Mouse (Mus musculus): ENCODE results near the gene Xxylt1. TPM values are rescaled to one million over a fixed set of nuclear protein-coding genes. Genes with fewer than 3 reads are reported as not detected.

The Xxylt1 gene
- polyA plus RNA-seq, 1 experiment from 2014 or later, result 1.6 TPM

GRCm38 (mm10) chr16:30998048-30998447, 83.2 kb downstream of the Xxylt1 start:
- ATAC-seq (no peak), DNase-seq (no peak)
- Histone ChIP-seq H3K27ac (ENCODE audit: low read depth) (no peak overlapping the region), H3K27me3 (ENCODE audit: insufficient read depth, low read length) (no peaks in the 10 kb centered on the region), H3K4me3 (ENCODE audit: low read depth, low read length) (no peak overlapping the region), H3K4me1 (ENCODE audit: insufficient read depth) (peaks cover 10% of the 10 kb centered on the region), H3K9me3 (ENCODE audit: low read length) (no peaks in the 10 kb centered on the region), H3K4me2 (ENCODE audit: low read depth, low read length) (no peak overlapping the region), H3K36me3 (replicated peaks; ENCODE audit: insufficient read depth, low read length) (no peaks in the 10 kb centered on the region), H3K9ac (replicated peaks) (no peak overlapping the region)
- WGBS (ENCODE audit: insufficient replicate concordance), result 78% methylated on average over 2 of the region's 2 CpGs
- no peak for TF ChIP-seq EP300 (IDR thresholded peaks at IDR 0.05; ENCODE audit: low read depth)
- no peak for TF ChIP-seq CTCF (IDR thresholded peaks at IDR 0.05; ENCODE audit: low read depth)

GRCm38 (mm10) chr16:30995446-30995845, 85.8 kb downstream of the Xxylt1 start:
- Histone ChIP-seq H3K27me3 (ENCODE audit: insufficient read depth, low read length) (no peaks in the 10 kb centered on the region), H3K9ac (replicated peaks) (no peak overlapping the region), H3K4me3 (ENCODE audit: low read depth, low read length) (no peak overlapping the region), H3K9me3 (ENCODE audit: low read length) (no peaks in the 10 kb centered on the region), H3K4me2 (ENCODE audit: low read depth, low read length) (no peak overlapping the region), H3K27ac (ENCODE audit: low read depth) (no peak overlapping the region), H3K36me3 (replicated peaks; ENCODE audit: insufficient read depth, low read length) (no peaks in the 10 kb centered on the region), H3K4me1 (ENCODE audit: insufficient read depth) (peaks cover 10% of the 10 kb centered on the region)
- TF ChIP-seq CTCF (IDR thresholded peaks at IDR 0.05; ENCODE audit: low read depth) (no peak), EP300 (IDR thresholded peaks at IDR 0.05; ENCODE audit: low read depth) (no peak)
- ATAC-seq (no peak), DNase-seq (no peak)
- 18% methylated on average over 5 of the region's 5 CpGs for WGBS (ENCODE audit: insufficient replicate concordance)

DNA sequence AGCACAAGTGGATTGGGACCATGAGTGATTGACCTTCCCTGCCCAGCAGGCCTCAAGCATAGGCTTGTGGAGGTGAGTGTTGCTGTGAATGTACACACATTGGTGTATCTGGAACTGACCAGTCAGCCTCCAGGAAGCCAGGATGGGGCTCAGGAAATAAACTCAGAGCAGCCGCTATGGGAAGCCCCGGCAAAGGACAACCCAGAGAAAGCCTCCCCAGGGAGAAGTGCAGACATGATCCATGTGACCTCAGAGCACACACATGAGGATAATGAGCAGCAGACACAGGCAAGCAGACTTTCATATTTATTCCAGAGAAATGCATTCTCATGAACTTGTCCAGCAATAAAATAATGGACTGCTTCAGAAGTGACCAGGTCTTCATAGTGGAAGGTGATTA, 86.4 kb downstream of the Xxylt1 start:
- no peak for TF ChIP-seq CTCF (IDR thresholded peaks at IDR 0.05; ENCODE audit: low read depth)
- TF ChIP-seq EP300 (IDR thresholded peaks at IDR 0.05; ENCODE audit: low read depth), result no peak
- H3K27me3 ChIP-seq (ENCODE audit: insufficient read depth, low read length), result no peaks in the 10 kb centered on the region
- H3K36me3 ChIP-seq (replicated peaks; ENCODE audit: insufficient read depth, low read length), result no peaks in the 10 kb centered on the region
- peaks cover 10% of the 10 kb centered on the region for H3K4me1 ChIP-seq (ENCODE audit: insufficient read depth)
- no peak overlapping the region for H3K9ac ChIP-seq (replicated peaks)
- WGBS (ENCODE audit: insufficient replicate concordance), result 45% methylated on average over 2 of the region's 2 CpGs
- DNase-seq (no peak), ATAC-seq (no peak)
- 0 out of 2 replicates have a peak overlapping the region, but pooled peaks have one; percentile 4 for H3K27ac ChIP-seq (ENCODE audit: low read depth)
- no peak overlapping the region for H3K4me2 ChIP-seq (ENCODE audit: low read depth, low read length)
- H3K9me3 ChIP-seq (ENCODE audit: low read length), result no peaks in the 10 kb centered on the region
- H3K4me3 ChIP-seq (ENCODE audit: low read depth, low read length), result no peak overlapping the region

DNA sequence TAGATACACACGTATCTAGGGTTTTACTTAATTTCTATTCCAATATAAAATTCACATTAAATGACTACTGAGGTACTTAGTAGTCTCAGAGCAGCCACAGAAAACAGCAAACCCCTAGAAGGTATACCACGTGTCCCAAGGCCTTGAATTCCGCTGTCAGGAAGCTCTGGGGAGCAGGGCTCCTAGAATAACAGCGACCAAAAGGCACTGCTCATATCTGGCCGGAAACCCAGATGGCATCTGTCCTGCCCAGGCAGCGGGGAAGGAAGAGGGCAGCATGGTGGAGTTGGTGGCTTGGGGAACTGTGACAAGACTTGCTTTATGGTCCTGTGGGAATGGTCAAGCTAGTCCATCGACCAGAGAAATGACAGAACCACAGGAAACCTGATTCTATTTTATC, 86.9 kb downstream of the Xxylt1 start:
- 29% methylated on average over 7 of the region's 7 CpGs for WGBS (ENCODE audit: insufficient replicate concordance)
- DNase-seq (no peak), ATAC-seq (no peak)
- H3K27me3 ChIP-seq (ENCODE audit: insufficient read depth, low read length), result no peaks in the 10 kb centered on the region
- H3K36me3 ChIP-seq (replicated peaks; ENCODE audit: insufficient read depth, low read length), result no peaks in the 10 kb centered on the region
- no peak overlapping the region for H3K4me3 ChIP-seq (ENCODE audit: low read depth, low read length)
- H3K4me2 ChIP-seq (ENCODE audit: low read depth, low read length), result no peak overlapping the region
- peaks cover 10% of the 10 kb centered on the region for H3K4me1 ChIP-seq (ENCODE audit: insufficient read depth)
- no peak overlapping the region for H3K9ac ChIP-seq (replicated peaks)
- no peak overlapping the region for H3K27ac ChIP-seq (ENCODE audit: low read depth)
- H3K9me3 ChIP-seq (ENCODE audit: low read length), result no peaks in the 10 kb centered on the region
- TF ChIP-seq CTCF (IDR thresholded peaks at IDR 0.05; ENCODE audit: low read depth), result no peak
- TF ChIP-seq EP300 (IDR thresholded peaks at IDR 0.05; ENCODE audit: low read depth), result no peak

- WGBS (ENCODE audit: insufficient replicate concordance), result 58% methylated on average over 5 of the region's 5 CpGs
- TF ChIP-seq EP300 (IDR thresholded peaks at IDR 0.05; ENCODE audit: low read depth), result no peak
- TF ChIP-seq CTCF (IDR thresholded peaks at IDR 0.05; ENCODE audit: low read depth), result no peak
- DNase-seq, result no peak
These were observed 88.7 kb downstream of the Xxylt1 start for GRCm38 (mm10) chr16:30992568-30992967.

GRCm38 (mm10) chr16:30990661-30991060, 90.6 kb downstream of the Xxylt1 start:
- no peak for ATAC-seq
- no peak for TF ChIP-seq EP300 (IDR thresholded peaks at IDR 0.05; ENCODE audit: low read depth)
- no peak for TF ChIP-seq CTCF (IDR thresholded peaks at IDR 0.05; ENCODE audit: low read depth)
- Histone ChIP-seq H3K27ac (ENCODE audit: low read depth) (no peak overlapping the region), H3K4me2 (ENCODE audit: low read depth, low read length) (no peak overlapping the region), H3K36me3 (replicated peaks; ENCODE audit: insufficient read depth, low read length) (no peaks in the 10 kb centered on the region), H3K9ac (replicated peaks) (no peak overlapping the region), H3K4me3 (ENCODE audit: low read depth, low read length) (no peak overlapping the region), H3K4me1 (ENCODE audit: insufficient read depth) (peaks cover 10% of the 10 kb centered on the region), H3K9me3 (ENCODE audit: low read length) (no peaks in the 10 kb centered on the region), H3K27me3 (ENCODE audit: insufficient read depth, low read length) (no peaks in the 10 kb centered on the region)
- WGBS (ENCODE audit: insufficient replicate concordance), result 56% methylated on average over 2 of the region's 2 CpGs
- no peak for DNase-seq

More at GRCm38 (mm10) chr16:30992568-30992967, 88.7 kb downstream of the Xxylt1 start:
- Histone ChIP-seq H3K27me3 (ENCODE audit: insufficient read depth, low read length) (no peaks in the 10 kb centered on the region), H3K36me3 (replicated peaks; ENCODE audit: insufficient read depth, low read length) (no peaks in the 10 kb centered on the region), H3K9ac (replicated peaks) (no peak overlapping the region), H3K4me3 (ENCODE audit: low read depth, low read length) (no peak overlapping the region), H3K4me1 (ENCODE audit: insufficient read depth) (peaks cover 10% of the 10 kb centered on the region), H3K9me3 (ENCODE audit: low read length) (no peaks in the 10 kb centered on the region), H3K4me2 (ENCODE audit: low read depth, low read length) (no peak overlapping the region), H3K27ac (ENCODE audit: low read depth) (no peak overlapping the region)
- ATAC-seq, result no peak

DNA sequence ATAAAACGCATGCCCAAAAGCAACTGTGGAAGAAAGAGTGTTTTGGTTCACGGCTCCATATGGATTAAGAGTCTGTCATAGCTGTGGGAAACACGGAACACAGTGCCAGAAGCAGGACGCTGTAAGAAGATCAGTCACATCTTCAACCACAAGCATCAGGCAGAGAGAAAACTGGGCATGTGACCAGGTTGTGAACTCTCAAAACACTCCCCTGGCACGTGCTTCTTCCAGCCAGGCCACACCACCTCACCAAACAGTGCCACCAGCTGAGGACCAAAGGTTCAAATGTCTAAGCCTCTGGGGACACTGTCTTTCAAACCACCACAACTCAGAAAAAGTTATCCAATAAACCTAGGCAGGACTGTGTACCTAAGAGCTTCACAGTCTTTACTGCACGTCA, 93.0 kb downstream of the Xxylt1 start:
- H3K27me3 ChIP-seq (ENCODE audit: insufficient read depth, low read length), result no peaks in the 10 kb centered on the region
- no peak for TF ChIP-seq CTCF (IDR thresholded peaks at IDR 0.05; ENCODE audit: low read depth)
- TF ChIP-seq EP300 (IDR thresholded peaks at IDR 0.05; ENCODE audit: low read depth), result no peak
- ATAC-seq, result 0 out of 2 replicates have a peak, but pooled peaks have one; percentile 13
- no peaks in the 10 kb centered on the region for H3K9me3 ChIP-seq (ENCODE audit: low read length)
- DNase-seq, result no peak
- 67% methylated on average over 6 of the region's 6 CpGs for WGBS (ENCODE audit: insufficient replicate concordance)
- no peaks in the 10 kb centered on the region for H3K36me3 ChIP-seq (replicated peaks; ENCODE audit: insufficient read depth, low read length)
- no peak overlapping the region for H3K9ac ChIP-seq (replicated peaks)
- no peaks in the 10 kb centered on the region for H3K4me1 ChIP-seq (ENCODE audit: insufficient read depth)
- no peak overlapping the region for H3K4me3 ChIP-seq (ENCODE audit: low read depth, low read length)
- no peak overlapping the region for H3K27ac ChIP-seq (ENCODE audit: low read depth)
- H3K4me2 ChIP-seq (ENCODE audit: low read depth, low read length), result no peak overlapping the region

Measured in liver, postnatal 0 days (tissue).